Mouse (Mus musculus) embryonic facial prominence, embryonic 14.5 days (tissue): Measurements from ENCODE around the gene Gm49661. TPM values are rescaled to one million over a fixed set of nuclear protein-coding genes. Genes with fewer than 3 reads are reported as not detected.
A peak's percentile ranks its signal among the peaks of the same experiment; 100 is the strongest.

ENCODE experiments used
- ATAC-seq: fragments of 200-750 bp; cut with Nextera tagmentation; 2 replicates; pipeline ENCODE4 v1.8.0; 2017; ENCODE audit warnings: low read depth, moderate number of reproducible peaks, moderate TSS enrichment
- DNase-seq: peaks from one replicate; pipeline ENCODE4 v3.0.0-alpha.2; 2015; ENCODE audit warnings: low spot score
- H3K27ac ChIP-seq: fragments of 300-500 bp; sonication (generic); replicated peaks from 2 replicates; pipeline ENCODE4 v1.5.1; 2014; ENCODE audit warnings: low read depth, mild to moderate bottlenecking, low read length, moderate library complexity
- H3K27me3 ChIP-seq: fragments of 300-500 bp; sonication (generic); replicated peaks from 2 replicates; pipeline ENCODE4 v1.6.1; 2014; ENCODE audit warnings: low read length; ENCODE audit not compliant: control insufficient read depth, insufficient read depth
- H3K36me3 ChIP-seq: fragments of 300-500 bp; sonication (generic); 2 replicates; pipeline ENCODE4 v1.6.1; 2014; ENCODE audit warnings: low read length, mixed read lengths; ENCODE audit not compliant: control insufficient read depth, insufficient read depth
- H3K4me1 ChIP-seq: fragments of 300-500 bp; sonication (generic); 2 replicates; pipeline ENCODE4 v1.6.1; 2014; ENCODE audit warnings: antibody characterized with exemption, low read length; ENCODE audit not compliant: control insufficient read depth, insufficient read depth
- H3K4me2 ChIP-seq: fragments of 300-500 bp; sonication (generic); 2 replicates; pipeline ENCODE4 v1.6.1; 2014; ENCODE audit warnings: low read depth, mild to moderate bottlenecking, low read length, moderate library complexity, mixed read lengths
- H3K4me3 ChIP-seq: fragments of 300-500 bp; sonication (generic); 2 replicates; pipeline ENCODE4 v1.5.1; 2014; ENCODE audit warnings: low read depth, mild to moderate bottlenecking, low read length
- H3K9ac ChIP-seq: fragments of 300-500 bp; sonication (generic); 2 replicates; pipeline ENCODE4 v1.6.1; 2014; ENCODE audit warnings: low read depth, mild to moderate bottlenecking, low read length, moderate library complexity, mixed read lengths
- H3K9me3 ChIP-seq: fragments of 300-500 bp; sonication (generic); 2 replicates; pipeline ENCODE4 v1.6.1; 2016; ENCODE audit warnings: low read length; ENCODE audit not compliant: control insufficient read depth
- WGBS: fragments of 180-500 bp; shearing (Covaris S2); extraction: QIAGEN DNeasy Blood & Tissue Kit; methylation state at CpG from one replicate; pipeline ENCODE4 v1.1.7; 2014; 5-methylcytosine and 5-hydroxymethylcytosine counted together
- polyA plus RNA-seq: library from polyadenylated mRNA; unstranded; fragments of >200 nt; fragmentation: Nextera tagmentation; extraction: Ambion mirVana; gene quantifications from 2 replicates; pipeline ENCODE4 v1.2.1, GENCODE M21; 2014

Gene Gm49661
- polyA plus RNA-seq, 1 experiment from 2014 or later: not detected

DNA sequence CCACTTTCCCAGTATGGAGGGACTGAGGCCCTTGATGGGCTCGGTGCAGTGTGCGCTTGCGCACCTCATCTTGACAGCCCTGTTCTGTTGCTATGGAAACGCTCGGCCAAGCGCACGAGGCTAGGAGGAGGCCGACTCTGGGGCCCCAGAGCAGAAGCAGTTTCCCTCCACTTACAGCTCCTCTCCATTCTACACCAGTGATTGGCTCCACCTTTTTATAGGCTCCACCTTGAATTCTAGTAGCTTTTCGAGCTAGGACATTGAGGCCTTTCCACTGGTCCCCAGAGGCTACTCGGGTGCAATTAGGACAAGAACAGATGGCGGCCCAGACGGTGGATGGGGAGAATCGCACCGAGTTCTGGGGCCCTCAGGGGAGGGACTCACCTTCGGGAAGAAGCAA lies 34.4 kb downstream of the Gm49661 start:
- 2% methylated on average over 15 of the region's 15 CpGs for WGBS
- Histone ChIP-seq H3K4me3 (peak overlapping the region; percentile 0; the same call in 1 of the 2 replicates), H3K9ac (no peak overlapping the region), H3K4me2 (peak overlapping the region; percentile 1; the same call in 1 of the 2 replicates), H3K4me1 (peaks cover 7% of the 10 kb centered on the region; the same call in 1 of the 2 replicates), H3K27ac (no peak overlapping the region), H3K9me3 (0 out of 2 replicates have a peak, but pooled peaks cover 5% of the 10 kb centered on the region), H3K27me3 (peaks cover 68% of the 10 kb centered on the region), H3K36me3 (no peaks in the 10 kb centered on the region)
- ATAC-seq (peak; percentile 76), DNase-seq (peak; percentile 84)

GRCm38 (mm10) chr8:84933767-84934559 lies 35.3 kb downstream of the Gm49661 start:
- H3K4me1 ChIP-seq: peaks cover 11% of the 10 kb centered on the region
- no peak overlapping the region for H3K27ac ChIP-seq
- DNase-seq: no peak
- H3K4me2 ChIP-seq: no peak overlapping the region
- WGBS: 81% methylated on average over 16 of the region's 16 CpGs
- H3K9ac ChIP-seq: no peak overlapping the region
- no peak overlapping the region for H3K4me3 ChIP-seq
- no peaks in the 10 kb centered on the region for H3K36me3 ChIP-seq
- no peak for ATAC-seq
- H3K9me3 ChIP-seq: 0 out of 2 replicates have a peak, but pooled peaks cover 4% of the 10 kb centered on the region
- H3K27me3 ChIP-seq: peaks cover 72% of the 10 kb centered on the region

DNA sequence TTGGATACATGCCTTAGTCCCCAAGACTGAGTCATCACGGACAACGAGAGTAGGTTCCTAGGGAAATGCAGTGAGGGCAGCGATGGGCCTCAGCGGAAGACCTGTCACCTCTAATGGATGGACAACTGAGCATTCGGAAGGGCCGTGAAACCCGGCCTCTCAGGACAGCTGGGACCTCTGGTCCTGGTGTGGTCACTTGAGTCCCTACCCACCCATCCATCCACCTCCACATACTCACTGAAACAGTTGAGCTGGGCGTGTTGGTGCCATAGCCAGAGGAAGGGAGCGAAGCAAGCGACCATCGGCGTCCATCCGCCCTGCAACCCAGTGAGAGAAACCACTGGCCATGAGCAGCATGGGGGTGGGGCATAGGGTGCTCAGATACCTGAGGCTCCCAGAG lies 38.7 kb downstream of the Gm49661 start:
- H3K4me1 ChIP-seq: peaks cover 6% of the 10 kb centered on the region; the same call in 1 of the 2 replicates
- no peaks in the 10 kb centered on the region for H3K36me3 ChIP-seq
- ATAC-seq (no peak), DNase-seq (no peak)
- no peak overlapping the region for H3K4me2 ChIP-seq
- no peak overlapping the region for H3K9ac ChIP-seq
- no peak overlapping the region for H3K4me3 ChIP-seq
- 86% methylated on average over 13 of the region's 13 CpGs for WGBS
- H3K27me3 ChIP-seq: peaks cover 42% of the 10 kb centered on the region
- no peaks in the 10 kb centered on the region for H3K9me3 ChIP-seq
- no peak overlapping the region for H3K27ac ChIP-seq

- peak overlapping the region; percentile 40 for H3K4me3 ChIP-seq
- H3K27ac ChIP-seq: no peak overlapping the region
- peak overlapping the region; percentile 70 for H3K4me2 ChIP-seq
- ATAC-seq (peak; percentile 84), DNase-seq (peak; percentile 69)
- H3K9me3 ChIP-seq: no peaks in the 10 kb centered on the region
- H3K27me3 ChIP-seq: peaks cover 23% of the 10 kb centered on the region
- WGBS: 3% methylated on average over 40 of the region's 52 CpGs
- H3K9ac ChIP-seq: peak overlapping the region; percentile 34
- H3K4me1 ChIP-seq: peaks cover 6% of the 10 kb centered on the region; the same call in 1 of the 2 replicates
- H3K36me3 ChIP-seq: no peaks in the 10 kb centered on the region
Measured at GRCm38 (mm10) chr8:84928456-84929306, 40.6 kb downstream of the Gm49661 start.

- no peaks in the 10 kb centered on the region for H3K36me3 ChIP-seq
- no peak overlapping the region for H3K27ac ChIP-seq
- no peak overlapping the region for H3K9ac ChIP-seq
- WGBS: 74% methylated on average over 1 of the region's 1 CpGs
- no peak overlapping the region for H3K4me3 ChIP-seq
- H3K4me2 ChIP-seq: no peak overlapping the region
- no peaks in the 10 kb centered on the region for H3K9me3 ChIP-seq
- H3K27me3 ChIP-seq: peaks cover 21% of the 10 kb centered on the region
- peaks cover 6% of the 10 kb centered on the region; the same call in 1 of the 2 replicates for H3K4me1 ChIP-seq
- ATAC-seq (no peak), DNase-seq (no peak)
Measured at GRCm38 (mm10) chr8:84927513-84927912, 41.7 kb downstream of the Gm49661 start.

- Histone ChIP-seq H3K36me3 (no peaks in the 10 kb centered on the region), H3K9me3 (no peaks in the 10 kb centered on the region), H3K27me3 (peaks cover 15% of the 10 kb centered on the region), H3K4me1 (peaks cover 6% of the 10 kb centered on the region; the same call in 1 of the 2 replicates), H3K4me2 (no peak overlapping the region), H3K9ac (no peak overlapping the region), H3K4me3 (no peak overlapping the region), H3K27ac (no peak overlapping the region)
- DNase-seq (no peak), ATAC-seq (no peak)
- WGBS: 67% methylated on average over 7 of the region's 7 CpGs
Measured at GRCm38 (mm10) chr8:84925557-84925956, 43.7 kb downstream of the Gm49661 start.

DNA sequence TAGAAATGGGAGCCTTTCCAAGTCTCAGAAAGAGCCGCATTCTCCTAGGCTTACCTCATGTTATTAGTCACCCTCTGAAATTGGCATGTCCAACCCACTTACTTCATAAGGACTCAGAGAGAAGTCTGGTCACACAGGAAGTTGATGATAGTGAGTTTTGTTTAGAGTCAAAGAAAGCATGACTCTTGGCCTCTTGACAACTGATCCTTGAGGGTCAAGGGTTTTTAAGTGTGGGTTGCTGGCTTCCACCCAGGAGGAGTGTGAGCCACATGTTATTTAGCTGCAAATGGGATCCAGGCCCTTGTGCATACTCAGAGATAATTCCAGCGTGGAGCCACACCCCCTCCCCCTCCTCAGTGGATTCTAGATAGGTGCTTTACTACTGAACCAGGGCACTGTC lies 47.6 kb downstream of the Gm49661 start:
- Histone ChIP-seq H3K4me2 (no peak overlapping the region), H3K4me3 (no peak overlapping the region), H3K27ac (no peak overlapping the region), H3K9ac (no peak overlapping the region), H3K4me1 (no peaks in the 10 kb centered on the region), H3K36me3 (no peaks in the 10 kb centered on the region), H3K27me3 (no peaks in the 10 kb centered on the region), H3K9me3 (no peaks in the 10 kb centered on the region)
- 71% methylated on average over 2 of the region's 2 CpGs for WGBS
- ATAC-seq (no peak), DNase-seq (no peak)

DNA sequence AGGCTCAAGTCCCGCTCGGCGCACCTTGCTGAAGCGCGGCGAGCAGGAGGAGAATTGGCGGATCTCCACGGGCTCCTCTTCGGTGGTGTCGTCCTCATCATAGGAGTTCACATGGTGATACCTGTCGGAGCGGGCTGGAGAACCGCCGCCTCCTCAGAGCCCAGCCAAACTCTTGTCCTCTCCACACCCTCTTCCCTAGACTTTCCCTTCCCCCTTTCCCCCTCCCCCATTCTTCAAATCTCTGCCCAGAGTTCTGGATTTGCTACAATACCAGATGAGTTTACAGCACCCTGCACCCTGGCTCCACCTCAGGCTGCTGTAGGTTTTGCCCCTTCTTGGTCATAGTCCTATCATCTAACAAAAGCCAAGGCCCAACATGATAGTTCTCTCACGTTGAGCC lies 50.6 kb downstream of the Gm49661 start:
- DNase-seq: no peak
- Histone ChIP-seq H3K9ac (no peak overlapping the region), H3K36me3 (no peaks in the 10 kb centered on the region), H3K4me2 (no peak overlapping the region), H3K9me3 (peaks cover 5% of the 10 kb centered on the region; the same call in 1 of the 2 replicates), H3K4me3 (no peak overlapping the region), H3K27me3 (peaks cover 5% of the 10 kb centered on the region), H3K27ac (no peak overlapping the region), H3K4me1 (no peaks in the 10 kb centered on the region)
- ATAC-seq: no peak
- WGBS: 93% methylated on average over 15 of the region's 15 CpGs
